Mouse (Mus musculus) B cell, adult 2 months (primary cell): ENCODE measurements at regions not wholly inside any gene's neighbourhood (a gene's known extent, or its start where the extent isn't known, plus 50 kb on each side); places are given as distances from the start of the nearest gene placed in this dataset.
A peak's percentile ranks its signal among the peaks of the same experiment; 100 is the strongest.

ENCODE experiments used
- DNase-seq, 2 experiments: peaks; one replicate each; pipeline ENCODE4 v3.0.0; 2022

GRCm38 (mm10) chr2:167878255-167878865 is 53.5 kb upstream of the Ptpn1 start:
- DNase-seq = no peak

GRCm38 (mm10) chr2:167877254-167877870 is 54.5 kb upstream of the Ptpn1 start:
- no peak for DNase-seq

GRCm38 (mm10) chr2:167872507-167872906 is 59.4 kb upstream of the Ptpn1 start:
- no peak for DNase-seq

GRCm38 (mm10) chr2:167870153-167870552 is 61.7 kb upstream of the Ptpn1 start:
- DNase-seq = no peak

- DNase-seq = no peak
Measured at GRCm38 (mm10) chr2:167866751-167867150, 65.1 kb upstream of the Ptpn1 start.

GRCm38 (mm10) chr2:167865525-167865924 is 66.3 kb upstream of the Ptpn1 start:
- DNase-seq = no peak

- DNase-seq = no peak
Measured at GRCm38 (mm10) chr2:167864672-167865071, 67.2 kb upstream of the Ptpn1 start.

GRCm38 (mm10) chr2:167864228-167864627 is 67.6 kb upstream of the Ptpn1 start:
- DNase-seq = no peak

GRCm38 (mm10) chr2:167863616-167864015 is 68.2 kb upstream of the Ptpn1 start:
- DNase-seq = no peak

GRCm38 (mm10) chr2:167861178-167861520 is 70.7 kb upstream of the Ptpn1 start:
- DNase-seq = no peak

- DNase-seq = no peak
Measured at GRCm38 (mm10) chr2:167860457-167861177, 71.2 kb upstream of the Ptpn1 start.

GRCm38 (mm10) chr2:167859575-167859974 is 72.3 kb upstream of the Ptpn1 start:
- DNase-seq = peak in 1 of 2 experiments; percentile 27

- no peak for DNase-seq
Measured at GRCm38 (mm10) chr2:167858346-167858745, 73.5 kb upstream of the Ptpn1 start.

- no peak for DNase-seq
Measured at GRCm38 (mm10) chr2:167857911-167858310, 73.9 kb upstream of the Ptpn1 start.

GRCm38 (mm10) chr2:167856920-167857475 is 74.9 kb upstream of the Ptpn1 start:
- DNase-seq = no peak

- DNase-seq = no peak
Measured at GRCm38 (mm10) chr2:167856020-167856419, 75.8 kb upstream of the Ptpn1 start.

- DNase-seq = peak; percentile 58 to 59
Measured at GRCm38 (mm10) chr2:167854060-167854459, 77.8 kb upstream of the Ptpn1 start.

- no peak for DNase-seq
Measured at GRCm38 (mm10) chr2:167853411-167853821, 78.4 kb upstream of the Ptpn1 start.

GRCm38 (mm10) chr2:167852582-167852981 is 79.3 kb upstream of the Ptpn1 start:
- DNase-seq = no peak

- DNase-seq = no peak
Measured at GRCm38 (mm10) chr2:167851216-167851896, 80.5 kb upstream of the Ptpn1 start.

- no peak for DNase-seq
Measured at GRCm38 (mm10) chr2:167849999-167850552, 81.8 kb upstream of the Ptpn1 start.

GRCm38 (mm10) chr2:167848468-167849440 is 83.1 kb upstream of the Ptpn1 start:
- DNase-seq = no peak
